Mouse (Mus musculus) adrenal gland, adult 2 months (tissue): Measurements from ENCODE around the gene Dusp11. TPM values are rescaled to one million over a fixed set of nuclear protein-coding genes. Genes with fewer than 3 reads are reported as not detected.
"Not testable (repeated sequence)": the region's sequence is repeated elsewhere in the genome, so short reads cannot be mapped to it uniquely, and the experiment has no call there.

Source experiments
- DNase-seq: peaks from one replicate; pipeline ENCODE4 v3.0.0; 2021
- long read RNA-seq: library from polyadenylated mRNA; stranded (forward); transcript quantifications from one replicate; pipeline ENCODE4 v2.0.0, GENCODE M21; 2021
- polyA plus RNA-seq: library from polyadenylated mRNA; depleted of rRNA; stranded (reverse); fragments of >200 nt; gene quantifications from 2 replicates; pipeline ENCODE4 v1.2.3, GENCODE M21; 2012; rRNA removed
- total RNA-seq, 2 experiments: library from RNA; stranded (reverse); gene quantifications; 2 replicates each; pipeline ENCODE4 v1.2.3; 2021

Gene Dusp11
- 100 to 1,000 TPM in 1 of 2 experiments, 10 to 100 TPM in 1; 82.3 to 174 TPM for total RNA-seq
- 73.5 and 104 TPM in 2 replicates for polyA plus RNA-seq
- long read RNA-seq, full-length matches to known transcripts: 11 of 15 reads
- long read RNA-seq, partial matches to known transcripts: 1 of 15 reads
- long read RNA-seq, other reads (novel, unspliced or antisense): 3 of 15 reads

DNA sequence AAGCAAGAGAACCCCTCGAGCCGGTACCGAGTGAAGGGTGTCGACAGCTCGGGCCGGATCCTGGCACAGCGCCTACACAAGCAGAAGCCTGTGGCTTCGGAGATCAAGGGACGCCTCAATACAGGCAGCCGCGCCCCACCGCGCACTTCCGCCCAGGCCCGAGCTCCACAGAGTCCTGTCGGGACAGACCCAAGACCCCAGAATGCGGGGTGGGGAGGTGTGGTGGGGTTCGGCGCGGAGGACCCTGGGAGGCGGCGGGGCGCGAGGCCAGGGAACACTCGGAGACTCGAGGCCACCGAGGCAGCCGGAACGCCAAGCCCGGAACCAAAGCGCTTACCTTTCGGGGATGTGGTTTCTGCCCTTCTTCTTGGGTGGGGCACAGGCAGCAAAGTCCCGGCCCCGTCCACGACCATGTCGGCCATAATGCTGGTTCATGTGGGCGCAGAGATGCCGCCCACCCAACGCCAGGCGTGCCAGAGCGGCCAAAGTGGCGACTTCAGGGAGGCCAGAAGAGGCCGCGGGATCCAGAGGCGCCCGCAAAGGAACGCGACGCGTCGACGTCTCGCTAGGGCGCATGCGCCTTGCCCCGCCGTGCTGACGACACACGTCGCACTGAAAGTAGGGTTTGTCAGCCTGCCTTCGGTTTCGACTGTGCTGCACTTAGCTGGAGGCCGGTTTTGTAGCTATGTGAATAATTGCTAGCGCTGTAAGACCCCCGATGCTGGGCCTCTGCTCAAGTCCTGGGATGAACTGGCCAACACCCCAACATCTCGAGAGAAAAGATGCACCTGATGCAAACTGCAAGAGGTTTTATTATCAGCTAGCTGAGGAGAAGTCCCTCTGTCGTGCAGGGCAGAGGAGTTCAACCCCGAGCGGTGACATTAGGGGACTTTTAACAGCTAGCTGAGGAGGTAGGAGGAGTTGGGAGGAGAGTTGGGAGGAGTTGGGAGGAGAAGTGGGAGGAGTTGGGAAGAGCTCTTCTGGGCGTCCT is at the start of gene Dusp11:
Gene Dusp11, minus strand, starts transcription at position 567 of the 991 bp plus-strand sequence.
- peak; percentile 95 for DNase-seq

DNA sequence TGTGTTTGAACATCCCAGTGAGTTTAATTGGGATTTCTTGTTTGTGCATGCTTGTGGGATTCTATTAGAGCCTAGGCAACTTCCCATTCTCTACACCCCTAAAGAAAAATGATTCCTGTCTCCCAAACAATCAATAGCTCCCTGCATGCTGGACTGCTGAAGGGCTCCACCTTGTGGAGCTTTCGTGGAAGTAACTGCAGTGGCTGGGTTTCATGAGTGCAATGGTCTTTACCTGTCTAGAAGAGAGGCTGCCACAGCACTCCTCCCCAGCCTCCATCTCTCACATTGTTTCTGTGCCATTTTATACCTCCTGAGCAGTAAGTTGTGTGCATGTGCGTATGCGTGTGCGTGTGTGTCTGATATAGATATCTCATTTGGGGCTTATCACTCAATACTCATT is 48.5 kb upstream of the Dusp11 start:
- peak; percentile 62 for DNase-seq

DNA sequence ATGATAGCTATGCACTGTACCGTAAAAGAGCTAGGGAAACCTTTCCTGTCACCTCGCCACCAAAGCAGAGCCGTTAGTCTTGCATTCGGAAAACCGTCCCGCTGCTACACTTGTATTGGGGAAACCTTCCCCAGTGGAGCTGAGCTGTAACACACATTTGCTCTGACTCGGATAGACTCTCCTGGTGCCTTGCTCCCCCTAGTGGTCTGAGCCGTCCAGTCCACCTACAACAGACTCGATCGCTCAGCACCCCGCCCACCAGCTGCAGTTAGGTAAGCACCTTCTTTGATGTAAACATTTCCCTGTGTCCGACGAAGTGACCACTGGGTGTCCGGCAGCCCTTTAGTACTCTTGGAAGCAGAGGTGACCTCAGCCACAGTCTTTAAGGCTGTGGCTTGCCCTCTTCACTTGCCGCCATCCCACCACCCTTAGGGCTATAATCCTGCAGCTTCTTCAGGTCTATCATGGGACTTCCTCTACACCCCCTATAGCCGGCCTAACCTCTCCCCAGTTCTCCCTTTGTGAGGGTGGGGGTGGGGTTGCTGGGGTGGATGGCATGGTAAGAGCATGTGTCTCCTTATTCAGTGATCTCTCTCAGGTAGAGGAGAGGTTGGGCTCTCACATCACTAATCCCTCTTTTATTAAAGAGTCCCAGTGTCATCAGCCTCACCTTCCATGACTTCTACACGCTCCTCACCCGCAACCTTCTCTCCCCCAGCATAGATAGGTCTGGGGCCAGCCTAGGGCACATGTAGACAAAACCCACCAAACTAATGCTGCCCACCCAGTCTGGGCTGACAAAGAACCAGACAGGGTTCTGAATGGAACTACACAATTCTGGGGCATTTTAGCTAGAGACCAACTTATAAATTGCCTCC is 43.0 kb upstream of the Dusp11 start:
- DNase-seq: peak; percentile 78

DNA sequence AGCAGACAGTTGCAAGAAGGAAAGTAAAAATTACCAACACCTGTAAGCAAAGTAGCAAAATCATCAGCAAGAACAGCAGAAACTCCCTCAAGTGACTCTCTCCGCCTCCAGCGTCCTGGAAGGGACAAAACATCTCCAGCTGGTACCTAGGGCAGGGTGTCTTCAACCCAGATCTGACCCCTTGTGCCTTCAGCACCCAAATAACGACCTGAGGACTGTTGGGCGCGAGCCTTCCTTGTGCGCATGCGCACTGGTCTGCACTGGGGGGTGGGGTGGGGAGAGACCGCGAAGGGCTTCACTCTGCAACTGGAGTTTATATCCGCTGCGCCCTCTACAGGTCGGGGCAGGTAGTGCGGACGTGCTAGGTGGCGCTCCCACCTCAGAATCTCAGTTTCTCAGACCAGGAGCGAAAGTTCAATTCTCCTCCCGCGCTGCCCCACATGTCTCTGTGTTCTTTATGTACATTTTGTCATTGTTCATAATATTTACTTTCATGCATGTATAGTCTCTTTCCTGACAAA is 42.0 kb upstream of the Dusp11 start:
- DNase-seq: peak; percentile 23

DNA sequence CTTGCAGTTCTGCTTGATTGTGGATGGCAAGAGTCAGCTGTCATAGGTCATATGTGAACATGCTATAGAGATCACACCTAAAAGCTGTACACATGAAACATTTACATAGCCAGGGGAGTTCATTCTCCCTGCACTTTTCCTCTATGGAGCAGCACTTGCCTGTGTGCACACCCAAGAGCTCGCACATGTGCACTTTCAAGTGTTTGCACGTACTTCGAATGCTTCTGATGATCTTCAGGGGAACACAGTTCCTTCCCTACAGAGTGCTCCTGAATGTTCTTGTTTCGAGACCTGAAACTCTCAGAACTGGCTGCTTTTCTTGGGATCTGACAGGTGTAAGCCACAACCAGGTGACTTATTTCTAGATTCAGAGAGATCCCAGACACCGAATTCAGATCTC is 29.3 kb upstream of the Dusp11 start:
- DNase-seq: not testable (repeated sequence)

DNA sequence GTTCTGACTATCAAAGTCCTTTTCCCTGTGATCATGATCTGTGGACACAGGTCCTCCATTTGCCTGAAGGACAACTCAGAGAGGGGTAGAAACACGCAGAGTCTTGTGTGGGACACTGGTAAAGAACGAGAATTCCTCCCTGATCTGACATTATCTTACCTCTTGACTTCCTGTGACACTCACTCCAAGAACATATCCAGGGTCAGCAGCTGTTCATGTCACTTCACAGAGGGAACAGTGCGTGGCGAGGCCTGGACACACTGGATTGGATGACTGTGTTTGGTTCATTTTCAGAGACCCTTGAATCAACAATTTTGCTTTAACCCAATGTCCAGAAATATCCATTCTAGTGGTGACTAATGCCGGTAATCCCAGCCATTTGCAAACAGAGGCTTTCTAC is 28.1 kb upstream of the Dusp11 start:
- DNase-seq: not testable (repeated sequence)

DNA sequence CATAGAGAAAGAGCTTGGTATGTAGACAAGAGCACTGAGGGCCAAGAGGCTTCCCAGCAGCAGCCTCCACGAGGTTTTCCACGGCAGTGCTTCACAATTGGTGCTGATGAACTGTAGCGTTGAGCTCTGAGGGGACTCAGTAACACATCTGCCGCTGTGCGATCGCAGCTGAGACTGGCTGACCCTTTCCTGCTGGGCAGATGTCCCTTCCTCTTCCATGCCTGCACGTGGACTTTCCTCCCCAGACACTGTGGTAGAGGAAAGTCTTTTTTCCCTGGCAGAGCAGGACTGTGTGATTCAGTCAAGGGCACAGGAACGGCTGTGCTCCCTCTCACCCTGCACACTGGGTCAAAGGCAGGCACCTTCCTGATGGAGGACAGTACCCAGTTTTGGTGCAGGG is 22.9 kb upstream of the Dusp11 start:
- DNase-seq: no peak

DNA sequence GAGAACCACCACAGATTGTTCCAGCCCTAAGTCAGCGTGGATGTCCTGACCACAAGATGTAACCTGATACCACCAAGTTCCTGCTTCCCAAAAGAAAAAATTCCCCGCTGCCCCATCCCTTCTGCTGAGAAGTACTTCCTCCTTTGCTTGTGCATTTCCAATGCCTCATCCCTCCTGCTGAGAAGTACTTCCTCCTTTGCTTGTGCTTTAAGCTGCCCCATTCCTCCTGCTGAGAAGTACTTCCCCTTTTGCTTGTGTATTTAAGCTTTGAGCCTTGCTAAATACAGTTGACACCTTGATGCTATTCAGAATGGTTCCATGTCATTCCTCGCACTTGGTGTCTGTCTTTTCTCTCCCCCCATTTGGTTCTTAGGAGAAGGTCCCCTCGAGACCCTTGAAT is 17.3 kb upstream of the Dusp11 start:
- not testable (repeated sequence) for DNase-seq

DNA sequence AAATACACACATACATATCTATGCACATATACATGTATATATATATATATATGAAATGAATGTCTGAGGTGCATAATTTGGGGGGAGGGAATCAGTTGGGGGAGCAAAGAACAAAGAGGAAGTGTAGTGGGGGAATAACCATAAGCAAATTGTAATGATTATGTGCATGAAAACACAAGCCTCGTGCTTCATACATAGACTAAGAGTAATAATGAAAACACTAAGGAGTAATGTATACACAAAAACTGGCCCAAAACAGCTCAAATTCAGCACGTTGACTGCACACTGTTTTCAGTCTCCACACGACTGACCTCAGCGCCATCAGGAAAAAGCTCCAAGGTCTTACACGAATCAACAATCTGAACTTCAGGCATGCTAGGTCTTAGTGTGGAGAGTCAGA is 14.8 kb upstream of the Dusp11 start:
- DNase-seq: no peak

DNA sequence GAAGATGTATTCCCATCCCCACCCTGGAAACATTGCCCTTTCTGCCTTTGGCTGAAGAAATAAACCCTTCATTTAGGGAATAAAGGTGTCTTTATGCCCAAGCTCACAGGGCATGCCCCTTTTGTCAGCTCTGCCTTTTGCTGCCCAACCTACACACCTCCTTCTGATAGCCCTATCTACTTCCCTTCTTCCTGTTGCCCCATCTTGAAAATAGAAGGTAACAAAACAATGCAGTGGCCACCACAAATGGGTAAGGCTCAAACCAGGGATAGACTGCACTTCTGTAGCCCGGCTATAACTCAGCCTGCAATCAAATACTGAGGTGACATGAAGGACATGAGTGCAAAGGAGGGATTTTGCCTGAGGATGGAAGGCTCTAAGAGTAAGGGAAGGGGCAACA is 14.3 kb upstream of the Dusp11 start:
- DNase-seq: no peak

DNA sequence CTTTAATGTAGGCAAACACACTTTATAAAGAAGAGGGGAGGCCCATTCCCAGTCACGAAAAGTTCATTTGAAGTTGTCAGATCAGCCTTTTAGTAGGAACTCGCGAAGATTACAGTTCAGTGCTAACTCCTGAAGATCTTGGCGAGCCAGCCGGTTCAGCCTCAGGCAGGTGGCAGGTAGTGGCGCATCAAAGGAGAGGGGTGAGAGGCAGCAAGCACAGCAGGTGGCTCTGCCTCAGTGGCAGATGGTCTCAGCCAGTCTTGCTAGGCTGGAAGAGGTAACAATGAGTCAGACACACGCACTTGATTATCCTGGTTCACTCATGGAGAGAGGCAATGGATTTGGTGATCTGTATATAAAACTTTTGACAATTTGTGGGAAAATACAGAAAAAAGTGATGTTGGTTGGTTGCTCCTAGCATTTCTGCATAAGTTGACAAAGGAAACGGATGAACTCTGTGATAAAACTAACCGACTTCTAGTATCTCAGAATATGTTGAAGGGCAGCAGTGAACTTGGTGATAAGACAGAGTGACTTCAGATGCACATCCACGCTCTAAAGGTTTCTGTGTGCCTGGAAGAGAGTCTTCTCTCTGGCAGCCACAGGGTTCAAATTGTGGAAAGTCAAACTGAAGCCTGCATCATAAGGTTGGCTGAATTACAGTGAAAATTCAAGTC is 13.6 kb upstream of the Dusp11 start:
- no peak for DNase-seq

DNA sequence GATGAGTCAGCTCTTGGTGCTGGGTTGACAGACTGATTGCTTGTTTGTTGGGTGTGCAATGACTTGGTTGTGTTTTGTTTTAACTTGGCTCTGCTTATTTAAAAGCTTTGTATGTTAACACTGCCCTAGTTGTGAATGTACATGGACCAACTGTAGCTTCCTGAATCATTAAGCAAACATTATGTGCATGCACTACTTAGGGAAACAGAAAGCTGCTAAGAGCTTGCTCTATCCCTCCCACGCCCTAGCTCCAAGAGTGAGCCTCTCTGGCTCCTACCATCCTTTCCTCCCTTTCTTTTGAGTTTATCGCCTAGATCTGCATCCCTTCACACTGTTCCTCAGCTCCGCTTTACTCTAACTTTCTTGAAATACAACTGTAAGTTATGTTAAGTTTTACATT is 11.9 kb upstream of the Dusp11 start:
- DNase-seq: no peak

DNA sequence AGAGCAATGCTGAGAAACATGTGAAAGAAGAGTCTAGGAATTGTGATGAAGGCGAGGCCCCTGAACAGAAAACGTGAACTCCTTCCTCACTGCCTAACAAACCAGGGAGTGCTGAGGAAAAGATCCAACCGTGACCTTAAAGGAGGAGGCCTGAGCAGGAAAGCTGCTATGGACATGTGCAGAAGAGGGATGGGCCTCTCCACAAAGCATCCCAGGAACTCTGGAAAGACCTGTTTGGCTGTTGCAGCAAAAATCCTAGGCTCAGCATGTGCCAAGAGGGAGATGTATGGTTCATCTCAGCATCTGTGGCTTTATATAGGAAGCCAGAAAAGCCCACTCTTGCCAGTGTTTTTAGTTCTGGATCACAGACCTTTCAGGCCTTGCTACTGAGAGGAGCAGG is 11.2 kb upstream of the Dusp11 start:
- no peak for DNase-seq

DNA sequence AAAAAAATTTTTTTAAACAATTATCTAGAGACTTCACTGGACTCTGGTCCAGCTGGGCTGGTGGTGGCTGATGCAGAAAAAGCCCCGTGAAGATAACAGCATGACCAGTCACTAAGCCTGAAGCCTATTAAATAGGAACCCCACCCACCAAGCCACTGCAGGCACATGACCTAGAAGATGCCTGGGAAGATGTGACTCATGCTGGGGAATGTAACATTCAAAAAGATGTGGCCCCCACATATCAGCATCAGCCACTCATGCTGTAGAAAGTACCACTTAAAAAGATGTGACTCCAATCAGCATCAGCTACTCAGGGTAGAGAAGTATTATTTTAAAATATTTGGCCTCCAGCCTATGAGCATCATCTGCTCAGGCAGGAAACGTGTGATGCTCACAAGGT is 8.4 kb upstream of the Dusp11 start:
- no peak for DNase-seq

DNA sequence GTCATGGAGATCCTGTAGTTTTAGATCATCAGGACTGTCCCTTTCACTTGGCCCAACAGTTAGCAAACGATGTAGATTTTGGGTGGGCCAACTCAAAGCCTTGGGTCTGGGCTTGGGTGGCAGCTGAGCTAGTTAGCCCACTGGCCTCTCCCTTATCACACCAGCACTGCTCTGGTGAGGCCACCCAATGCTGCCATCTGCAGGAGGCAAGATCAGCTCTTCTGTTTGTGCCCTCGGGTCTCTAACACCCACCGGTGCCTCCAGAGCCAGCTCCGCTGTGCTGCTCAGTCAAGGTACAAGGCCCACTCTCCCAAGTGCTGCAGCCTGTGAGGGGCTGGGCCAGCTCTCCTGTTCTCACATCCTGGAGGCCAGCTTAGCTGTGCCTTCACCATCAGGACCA is 5.2 kb upstream of the Dusp11 start:
- no peak for DNase-seq

DNA sequence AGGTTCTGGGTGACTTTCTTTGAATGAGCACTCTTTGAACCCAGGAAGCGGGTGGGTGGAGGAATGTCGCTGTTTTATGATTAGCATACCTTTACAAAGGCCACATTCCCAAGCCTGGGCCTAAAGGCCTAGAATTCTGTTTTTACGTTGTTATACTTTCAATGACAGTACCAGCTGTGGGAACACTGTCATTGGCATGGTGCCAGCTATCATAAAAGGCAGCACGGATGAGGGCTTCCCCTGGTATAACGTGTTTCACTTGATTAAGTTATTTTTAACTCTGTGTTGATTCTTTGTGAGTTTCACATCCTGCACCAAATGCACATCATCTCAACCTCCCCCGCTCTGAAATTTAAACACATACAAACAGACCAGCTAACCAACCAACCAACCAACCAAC is 4.6 kb upstream of the Dusp11 start:
- DNase-seq: not testable (repeated sequence)

DNA sequence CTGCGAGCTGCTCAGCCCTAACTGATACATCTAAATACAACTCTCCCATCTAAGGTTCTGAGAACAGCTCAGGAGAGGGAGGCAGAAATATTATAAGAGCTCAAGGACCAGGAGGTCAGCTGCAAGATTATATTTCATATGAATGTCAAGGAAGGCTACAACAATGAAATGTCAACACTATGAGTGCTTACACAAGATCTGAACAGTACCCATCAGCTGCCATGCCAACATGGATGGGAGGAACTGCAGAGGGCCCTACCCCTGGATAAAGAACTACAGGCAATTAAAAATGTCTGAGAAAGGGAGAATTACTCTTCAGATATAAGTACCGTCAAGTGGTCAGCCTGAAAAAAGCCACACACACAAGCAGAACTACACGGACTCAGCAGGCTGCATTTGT is 3.9 kb downstream of the Dusp11 start:
- DNase-seq: peak; percentile 27

DNA sequence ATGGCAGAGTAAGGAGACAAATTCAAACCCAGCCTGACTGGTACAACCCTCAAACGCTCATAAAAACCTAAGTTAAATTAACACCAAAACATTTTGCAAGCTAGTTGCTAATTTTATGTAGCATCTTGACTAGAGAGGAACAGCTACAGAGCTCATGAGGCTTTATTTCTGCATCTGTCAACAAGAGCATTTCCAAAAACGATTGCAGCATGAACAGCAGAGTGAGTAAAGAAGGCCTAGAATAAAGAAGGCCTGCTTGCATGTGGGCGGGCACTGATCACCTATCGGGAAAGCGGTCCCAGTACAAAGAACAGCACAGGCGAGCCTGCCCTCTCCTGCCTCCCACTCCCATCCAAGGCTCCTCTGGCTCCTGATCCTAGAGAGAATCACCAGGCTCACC is 12.9 kb downstream of the Dusp11 start:
- no peak for DNase-seq

DNA sequence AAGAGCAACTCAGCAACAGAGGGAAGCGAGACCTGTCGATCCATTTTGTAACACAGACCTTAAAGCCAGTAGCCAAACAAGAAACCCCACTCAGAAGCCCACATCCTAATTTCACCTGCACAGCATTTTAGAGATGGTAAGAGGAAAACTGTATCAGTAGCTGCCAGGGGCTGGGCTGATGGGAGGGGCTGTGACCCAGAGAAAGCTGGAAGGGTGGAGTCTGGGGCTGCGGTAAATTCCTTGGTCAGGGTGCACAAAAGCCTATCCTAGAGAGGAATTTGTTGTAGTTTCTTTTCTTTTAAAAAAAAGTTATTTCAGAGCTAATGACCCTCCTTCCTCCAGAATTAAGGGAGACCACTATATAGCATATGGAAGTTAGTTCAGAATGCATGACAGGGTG is 19.0 kb downstream of the Dusp11 start:
- DNase-seq: no peak

DNA sequence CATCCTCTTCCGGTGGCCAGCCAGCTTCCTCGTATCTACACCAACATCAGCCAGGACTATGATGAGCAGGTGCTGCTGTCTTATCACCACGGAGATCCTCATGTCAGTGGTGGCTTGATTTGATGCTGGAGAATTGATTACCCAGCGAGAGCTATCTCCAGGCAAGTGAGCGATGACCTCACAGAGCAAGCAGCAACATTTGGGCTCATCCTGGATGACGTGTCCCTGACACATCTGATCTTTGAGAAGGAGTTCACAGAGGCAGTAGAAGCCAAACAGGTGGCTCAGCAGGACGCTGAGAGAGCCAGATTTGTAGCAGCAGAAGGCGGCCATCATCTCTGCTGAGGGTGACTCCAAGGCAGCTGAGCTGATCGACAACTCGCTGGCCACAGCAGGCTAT is 22.8 kb downstream of the Dusp11 start:
- no peak for DNase-seq
